Mouse (Mus musculus): ENCODE results near the gene Gm20388. TPM values are rescaled to one million over a fixed set of nuclear protein-coding genes. Genes with fewer than 3 reads are reported as not detected.
A peak's percentile ranks its signal among the peaks of the same experiment; 100 is the strongest.

The Gm20388 gene
- polyA plus RNA-seq, 1 experiment from 2014 or later: not detected

GRCm38 (mm10) chr8:123752773-123753468 lies 3842.3 kb downstream of the Gm20388 start:
- H3K27ac ChIP-seq (replicated peaks in 1 of 2; ENCODE audit: control insufficient read depth in 1 of 2, insufficient read depth in 1 of 2, low read depth in 2 of 2, low read length in 2 of 2): peak overlapping the region; percentile 62 to 71
- WGBS: 48% methylated on average over 13 of the region's 13 CpGs
- 0 out of 2 replicates have a peak overlapping the region, but pooled peaks have one; percentile 34 for H3K4me2 ChIP-seq (ENCODE audit: low read length)
- H3K9ac ChIP-seq (ENCODE audit: low read length): no peak overlapping the region
- peaks cover 28 to 30% of the 10 kb centered on the region in 2 experiments for H3K4me1 ChIP-seq (ENCODE audit: control insufficient read depth in 2 of 2, insufficient read depth in 2 of 2, low read length in 2 of 2)
- H3K36me3 ChIP-seq (ENCODE audit: control insufficient read depth, insufficient read depth, low read length): no peaks in the 10 kb centered on the region
- 0 out of 2 replicates have a peak, but pooled peaks have one; percentile 39 for ATAC-seq (ENCODE audit: insufficient number of reproducible peaks, insufficient read depth, low FRiP score, low read depth)
- H3K27me3 ChIP-seq (ENCODE audit: control insufficient read depth, insufficient read depth, low read length): no peaks in the 10 kb centered on the region
- H3K4me3 ChIP-seq (ENCODE audit: control insufficient read depth in 1 of 2, insufficient read depth in 1 of 2, low read depth in 1 of 2, low read length in 2 of 2): no peak overlapping the region
- H3K9me3 ChIP-seq (ENCODE audit: control insufficient read depth, low read length): no peaks in the 10 kb centered on the region

GRCm38 (mm10) chr8:123753604-123754375 lies 3843.1 kb downstream of the Gm20388 start:
- Histone ChIP-seq H3K27me3 (ENCODE audit: control insufficient read depth, insufficient read depth, low read length) (no peaks in the 10 kb centered on the region), H3K9ac (ENCODE audit: low read length) (no peak overlapping the region), H3K9me3 (ENCODE audit: control insufficient read depth, low read length) (no peaks in the 10 kb centered on the region), H3K4me1 (ENCODE audit: control insufficient read depth in 2 of 2, insufficient read depth in 2 of 2, low read length in 2 of 2) (peaks cover 28% of the 10 kb centered on the region in 2 experiments), H3K4me3 (ENCODE audit: control insufficient read depth in 1 of 2, insufficient read depth in 1 of 2, low read depth in 1 of 2, low read length in 2 of 2) (no peak overlapping the region), H3K27ac (replicated peaks in 1 of 2; ENCODE audit: control insufficient read depth in 1 of 2, insufficient read depth in 1 of 2, low read depth in 2 of 2, low read length in 2 of 2) (peak overlapping the region; percentile 26 to 62; a peak in 3 of 4 replicates), H3K36me3 (ENCODE audit: control insufficient read depth, insufficient read depth, low read length) (no peaks in the 10 kb centered on the region), H3K4me2 (ENCODE audit: low read length) (peak overlapping the region; percentile 34)
- no peak for ATAC-seq (ENCODE audit: insufficient number of reproducible peaks, insufficient read depth, low FRiP score, low read depth)
- WGBS: 23% methylated on average over 18 of the region's 18 CpGs

DNA sequence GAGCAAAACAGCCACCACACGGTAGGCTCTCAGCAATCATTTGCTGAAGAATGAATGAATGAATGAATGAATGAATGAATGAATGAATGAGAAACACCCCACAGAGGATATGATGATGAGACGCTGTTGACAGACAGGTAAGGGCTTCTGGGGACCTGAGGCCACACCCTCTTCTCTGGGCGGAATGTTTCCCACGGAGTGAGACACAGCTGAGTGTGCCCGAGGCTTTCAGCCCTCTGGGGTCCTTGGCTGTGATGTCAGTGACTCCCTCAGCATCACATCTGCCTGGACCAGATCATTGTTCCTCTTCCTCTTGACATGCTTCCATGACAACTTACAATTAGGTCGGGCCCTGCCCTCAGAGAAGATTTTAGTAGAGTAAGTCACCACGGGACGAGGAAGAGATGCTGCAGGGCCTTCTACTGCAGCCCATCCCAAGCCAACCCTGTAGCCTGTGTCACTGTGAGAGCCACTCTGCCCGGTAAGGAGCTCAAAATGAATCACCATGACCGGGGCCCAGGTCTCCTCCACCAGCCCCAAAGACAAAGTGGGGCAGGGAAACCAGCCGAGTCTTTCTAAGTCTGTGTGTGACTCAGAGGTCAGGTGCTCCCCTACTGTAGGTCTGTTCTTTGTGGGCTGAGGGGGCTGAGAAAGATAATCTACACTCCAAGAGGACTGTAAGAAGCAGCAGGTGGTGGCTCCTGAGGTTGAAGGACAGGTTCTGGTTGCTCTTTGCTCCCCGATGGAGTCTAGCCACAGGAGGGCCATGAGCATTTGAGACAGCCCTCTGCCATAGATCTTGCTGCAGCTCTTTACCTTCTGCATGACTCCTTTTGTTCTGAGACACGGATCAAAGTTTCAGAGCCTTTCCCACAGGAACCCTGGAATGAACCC lies 3844.1 kb downstream of the Gm20388 start:
- no peak overlapping the region for H3K4me2 ChIP-seq (ENCODE audit: low read length)
- 64% methylated on average over 13 of the region's 13 CpGs for WGBS
- H3K4me1 ChIP-seq (ENCODE audit: control insufficient read depth in 2 of 2, insufficient read depth in 2 of 2, low read length in 2 of 2): peaks cover 28 to 30% of the 10 kb centered on the region in 2 experiments
- no peak overlapping the region for H3K4me3 ChIP-seq (ENCODE audit: control insufficient read depth in 1 of 2, insufficient read depth in 1 of 2, low read depth in 1 of 2, low read length in 2 of 2)
- H3K9ac ChIP-seq (ENCODE audit: low read length): no peak overlapping the region
- no peaks in the 10 kb centered on the region for H3K27me3 ChIP-seq (ENCODE audit: control insufficient read depth, insufficient read depth, low read length)
- ATAC-seq (ENCODE audit: insufficient number of reproducible peaks, insufficient read depth, low FRiP score, low read depth): no peak
- no peaks in the 10 kb centered on the region for H3K9me3 ChIP-seq (ENCODE audit: control insufficient read depth, low read length)
- no peak overlapping the region for H3K27ac ChIP-seq (replicated peaks in 1 of 2; ENCODE audit: control insufficient read depth in 1 of 2, insufficient read depth in 1 of 2, low read depth in 2 of 2, low read length in 2 of 2)
- H3K36me3 ChIP-seq (ENCODE audit: control insufficient read depth, insufficient read depth, low read length): no peaks in the 10 kb centered on the region

DNA sequence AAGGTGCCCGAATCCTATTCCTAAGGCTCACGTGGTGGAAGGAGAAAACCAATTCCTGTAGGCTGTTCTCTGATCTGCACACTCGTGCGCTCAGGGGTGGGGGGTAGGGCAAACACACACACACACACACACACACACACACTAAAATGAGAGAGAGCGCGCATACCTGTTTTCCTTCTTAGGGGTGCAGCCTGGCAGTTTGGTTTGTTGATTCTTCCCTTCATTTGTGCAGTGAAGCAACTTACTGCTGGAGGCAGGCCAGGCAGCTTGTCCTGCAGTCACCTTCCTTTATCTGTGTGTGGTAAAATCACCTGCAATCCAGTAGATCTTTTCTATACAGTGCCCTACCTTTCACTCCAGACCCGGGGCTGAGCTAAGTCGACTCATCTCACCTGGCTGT lies 3846.3 kb downstream of the Gm20388 start:
- 78% methylated on average over 8 of the region's 8 CpGs for WGBS
- no peaks in the 10 kb centered on the region for H3K9me3 ChIP-seq (ENCODE audit: control insufficient read depth, low read length)
- no peaks in the 10 kb centered on the region for H3K27me3 ChIP-seq (ENCODE audit: control insufficient read depth, insufficient read depth, low read length)
- ATAC-seq (ENCODE audit: insufficient number of reproducible peaks, insufficient read depth, low FRiP score, low read depth): no peak
- H3K9ac ChIP-seq (ENCODE audit: low read length): no peak overlapping the region
- peaks cover 33 to 36% of the 10 kb centered on the region in 2 experiments for H3K4me1 ChIP-seq (ENCODE audit: control insufficient read depth in 2 of 2, insufficient read depth in 2 of 2, low read length in 2 of 2)
- H3K4me2 ChIP-seq (ENCODE audit: low read length): no peak overlapping the region
- no peaks in the 10 kb centered on the region for H3K36me3 ChIP-seq (ENCODE audit: control insufficient read depth, insufficient read depth, low read length)
- no peak overlapping the region for H3K27ac ChIP-seq (replicated peaks in 1 of 2; ENCODE audit: control insufficient read depth in 1 of 2, insufficient read depth in 1 of 2, low read depth in 2 of 2, low read length in 2 of 2)
- H3K4me3 ChIP-seq (ENCODE audit: control insufficient read depth in 1 of 2, insufficient read depth in 1 of 2, low read depth in 1 of 2, low read length in 2 of 2): no peak overlapping the region

GRCm38 (mm10) chr8:123758935-123759334 lies 3848.3 kb downstream of the Gm20388 start:
- H3K4me1 ChIP-seq (ENCODE audit: control insufficient read depth in 2 of 2, insufficient read depth in 2 of 2, low read length in 2 of 2): peaks cover 24 to 31% of the 10 kb centered on the region in 2 experiments
- no peak overlapping the region for H3K9ac ChIP-seq (ENCODE audit: low read length)
- WGBS: 77% methylated on average over 1 of the region's 1 CpGs

DNA sequence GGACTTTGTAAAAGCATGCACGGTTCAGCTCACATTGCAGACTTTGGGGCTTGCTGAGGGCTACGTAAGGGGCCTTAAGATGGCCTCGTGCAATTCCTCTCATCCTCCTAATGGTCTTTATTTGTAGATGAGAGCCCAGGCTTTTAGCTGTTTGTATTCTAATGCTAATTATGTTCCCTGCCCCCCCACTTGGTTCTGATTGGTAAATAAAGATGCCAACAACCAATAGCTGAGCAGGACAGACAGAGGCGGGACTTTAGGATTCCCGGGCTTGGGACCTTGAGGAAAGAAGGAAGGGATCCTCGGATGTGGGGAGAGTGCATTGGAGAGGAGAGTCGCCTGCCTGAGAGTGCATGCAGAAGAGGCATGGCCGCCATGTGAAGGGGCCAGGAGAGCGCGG lies 3849.3 kb downstream of the Gm20388 start:
- Histone ChIP-seq H3K36me3 (ENCODE audit: control insufficient read depth, insufficient read depth, low read length) (no peaks in the 10 kb centered on the region), H3K4me2 (ENCODE audit: low read length) (peak overlapping the region; percentile 37), H3K9me3 (ENCODE audit: control insufficient read depth, low read length) (no peaks in the 10 kb centered on the region), H3K27ac (replicated peaks in 1 of 2; ENCODE audit: control insufficient read depth in 1 of 2, insufficient read depth in 1 of 2, low read depth in 2 of 2, low read length in 2 of 2) (no peak overlapping the region), H3K4me1 (ENCODE audit: control insufficient read depth in 2 of 2, insufficient read depth in 2 of 2, low read length in 2 of 2) (peaks cover 17 to 27% of the 10 kb centered on the region in 2 experiments), H3K9ac (ENCODE audit: low read length) (no peak overlapping the region), H3K27me3 (ENCODE audit: control insufficient read depth, insufficient read depth, low read length) (no peaks in the 10 kb centered on the region), H3K4me3 (ENCODE audit: control insufficient read depth in 1 of 2, insufficient read depth in 1 of 2, low read depth in 1 of 2, low read length in 2 of 2) (no peak overlapping the region)
- 17% methylated on average over 10 of the region's 10 CpGs for WGBS
- ATAC-seq (ENCODE audit: insufficient number of reproducible peaks, insufficient read depth, low FRiP score, low read depth): no peak

More at GRCm38 (mm10) chr8:123758935-123759334, 3848.3 kb downstream of the Gm20388 start:
- Histone ChIP-seq H3K4me2 (ENCODE audit: low read length) (no peak overlapping the region), H3K9me3 (ENCODE audit: control insufficient read depth, low read length) (no peaks in the 10 kb centered on the region), H3K27me3 (ENCODE audit: control insufficient read depth, insufficient read depth, low read length) (no peaks in the 10 kb centered on the region), H3K36me3 (ENCODE audit: control insufficient read depth, insufficient read depth, low read length) (no peaks in the 10 kb centered on the region), H3K27ac (replicated peaks in 1 of 2; ENCODE audit: control insufficient read depth in 1 of 2, insufficient read depth in 1 of 2, low read depth in 2 of 2, low read length in 2 of 2) (no peak overlapping the region), H3K4me3 (ENCODE audit: control insufficient read depth in 1 of 2, insufficient read depth in 1 of 2, low read depth in 1 of 2, low read length in 2 of 2) (no peak overlapping the region)
- ATAC-seq (ENCODE audit: insufficient number of reproducible peaks, insufficient read depth, low FRiP score, low read depth): no peak

DNA sequence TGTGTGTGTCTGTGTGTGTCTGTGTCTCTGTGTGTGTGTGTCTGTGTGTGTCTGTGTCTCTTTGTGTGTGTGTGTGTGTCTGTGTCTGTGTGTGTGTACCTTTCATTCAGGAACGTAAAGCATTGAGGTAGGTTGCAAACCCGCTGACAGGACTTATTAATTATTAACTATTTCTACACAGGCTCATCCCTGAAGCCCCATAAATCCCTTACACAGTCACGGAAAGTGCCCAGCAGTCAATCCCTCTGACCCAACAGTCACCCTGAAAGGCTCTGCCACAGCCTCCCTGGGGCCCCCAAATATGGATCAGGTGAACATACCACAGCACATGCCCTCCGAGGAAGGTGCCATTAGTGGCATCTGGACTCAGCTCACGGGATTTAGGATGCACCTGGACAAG lies 3849.9 kb downstream of the Gm20388 start:
- 66% methylated on average over 5 of the region's 5 CpGs for WGBS
- Histone ChIP-seq H3K9ac (ENCODE audit: low read length) (no peak overlapping the region), H3K4me2 (ENCODE audit: low read length) (peak overlapping the region; percentile 37; the same call in 1 of the 2 replicates), H3K4me3 (ENCODE audit: control insufficient read depth in 1 of 2, insufficient read depth in 1 of 2, low read depth in 1 of 2, low read length in 2 of 2) (no peak overlapping the region), H3K9me3 (ENCODE audit: control insufficient read depth, low read length) (no peaks in the 10 kb centered on the region), H3K4me1 (ENCODE audit: control insufficient read depth in 2 of 2, insufficient read depth in 2 of 2, low read length in 2 of 2) (peaks cover 17 to 27% of the 10 kb centered on the region in 2 experiments), H3K27me3 (ENCODE audit: control insufficient read depth, insufficient read depth, low read length) (no peaks in the 10 kb centered on the region), H3K36me3 (ENCODE audit: control insufficient read depth, insufficient read depth, low read length) (no peaks in the 10 kb centered on the region), H3K27ac (replicated peaks in 1 of 2; ENCODE audit: control insufficient read depth in 1 of 2, insufficient read depth in 1 of 2, low read depth in 2 of 2, low read length in 2 of 2) (no peak overlapping the region)
- no peak for ATAC-seq (ENCODE audit: insufficient number of reproducible peaks, insufficient read depth, low FRiP score, low read depth)

Measured in heart, embryonic 14.5 days (tissue).